Mouse (Mus musculus) forebrain, embryonic 14.5 days (tissue): ENCODE measurements around the gene Mta1. TPM values are rescaled to one million over a fixed set of nuclear protein-coding genes. Genes with fewer than 3 reads are reported as not detected.
A peak's percentile ranks its signal among the peaks of the same experiment; 100 is the strongest.

ENCODE experiments used
- ATAC-seq: fragments of 200-750 bp; cut with Nextera tagmentation; 2 replicates; pipeline ENCODE4 v1.8.0; 2017; ENCODE audit warnings: mild to moderate bottlenecking, moderate library complexity
- DNase-seq: peaks from one replicate; pipeline ENCODE4 v3.0.0-alpha.2; 2015; ENCODE audit warnings: low spot score
- H3K27ac ChIP-seq: fragments of 300-500 bp; sonication (generic); 2 replicates; pipeline ENCODE4 v1.5.1; 2014; ENCODE audit warnings: low read depth, mild to moderate bottlenecking, control low read depth, low read length, moderate library complexity
- H3K27me3 ChIP-seq: fragments of 300-500 bp; sonication (generic); replicated peaks from 2 replicates; pipeline ENCODE4 v1.6.1; 2014; ENCODE audit warnings: low read length, control low read depth, mixed read lengths; ENCODE audit not compliant: control insufficient read depth, insufficient read depth
- H3K36me3 ChIP-seq: fragments of 300-500 bp; sonication (generic); 2 replicates; pipeline ENCODE4 v1.6.1; 2014; ENCODE audit warnings: low read length, control low read depth; ENCODE audit not compliant: control insufficient read depth, insufficient read depth
- H3K4me1 ChIP-seq: fragments of 300-500 bp; sonication (generic); 2 replicates; pipeline ENCODE4 v1.6.1; 2014; ENCODE audit warnings: antibody characterized with exemption, low read length, control low read depth; ENCODE audit not compliant: control insufficient read depth, insufficient read depth
- H3K4me2 ChIP-seq: fragments of 300-500 bp; sonication (generic); 2 replicates; pipeline ENCODE4 v1.6.1; 2014; ENCODE audit warnings: mild to moderate bottlenecking, control low read depth, low read length
- H3K4me3 ChIP-seq: fragments of 300-500 bp; sonication (generic); 2 replicates; pipeline ENCODE4 v1.5.1; 2014; ENCODE audit warnings: low read depth, low read length, control low read depth
- H3K9ac ChIP-seq: fragments of 300-500 bp; sonication (generic); 2 replicates; pipeline ENCODE4 v1.6.1; 2014; ENCODE audit warnings: mild to moderate bottlenecking, low read length, control low read depth, moderate library complexity
- H3K9me3 ChIP-seq: fragments of 300-500 bp; sonication (generic); replicated peaks from 2 replicates; pipeline ENCODE4 v1.6.1; 2016; ENCODE audit warnings: low read length, control low read depth, mixed read lengths; ENCODE audit not compliant: control insufficient read depth
- WGBS: fragments of 180-500 bp; shearing (Covaris S2); extraction: QIAGEN DNeasy Blood & Tissue Kit; methylation state at CpG from one replicate; pipeline ENCODE4 v1.1.7; 2014; 5-methylcytosine and 5-hydroxymethylcytosine counted together
- polyA plus RNA-seq: library from polyadenylated mRNA; unstranded; fragments of >200 nt; fragmentation: Nextera tagmentation; extraction: Ambion mirVana; gene quantifications from 2 replicates; pipeline ENCODE4 v1.2.1, GENCODE M21; 2014

Gene Mta1
- polyA plus RNA-seq, 1 experiment from 2014 or later, result 18.7 TPM

- Histone ChIP-seq H3K4me1 (peaks cover 13% of the 10 kb centered on the region), H3K27me3 (no peaks in the 10 kb centered on the region), H3K27ac (no peak overlapping the region), H3K4me3 (no peak overlapping the region), H3K9ac (no peak overlapping the region), H3K4me2 (no peak overlapping the region), H3K9me3 (no peaks in the 10 kb centered on the region), H3K36me3 (peaks cover 81% of the 10 kb centered on the region)
- 93% methylated on average over 7 of the region's 7 CpGs for WGBS
- no peak for DNase-seq
- no peak for ATAC-seq
Measured at GRCm38 (mm10) chr12:113135401-113135800, 37.3 kb downstream of the Mta1 start.

DNA sequence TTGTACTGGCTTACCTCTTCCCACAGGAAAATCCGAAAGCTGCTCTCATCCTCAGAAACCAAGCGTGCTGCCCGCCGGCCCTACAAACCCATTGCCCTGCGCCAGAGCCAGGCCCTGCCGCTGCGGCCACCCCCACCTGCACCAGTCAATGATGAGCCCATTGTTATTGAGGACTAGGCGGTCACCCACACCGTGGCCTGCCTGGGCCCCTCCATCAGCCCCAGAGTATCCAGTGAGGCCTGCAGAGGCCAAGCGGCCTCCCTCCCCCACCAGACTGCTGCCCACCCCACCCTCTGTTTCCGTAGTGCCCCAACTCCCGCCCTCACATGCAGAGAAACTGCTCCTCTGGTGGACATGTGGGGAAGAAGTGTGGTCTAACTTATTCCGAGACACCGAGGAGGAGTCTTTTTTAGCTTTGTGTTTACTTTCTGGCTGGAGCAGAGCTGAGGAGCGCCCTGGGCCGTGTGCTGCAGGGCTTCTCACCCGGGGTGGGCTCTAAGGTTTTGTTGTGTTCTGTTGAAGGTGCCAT is 38.5 kb downstream of the Mta1 start:
- Histone ChIP-seq H3K4me1 (peaks cover 17% of the 10 kb centered on the region), H3K27ac (no peak overlapping the region; the same call in 1 of the 2 replicates), H3K4me2 (no peak overlapping the region), H3K9ac (no peak overlapping the region), H3K9me3 (no peaks in the 10 kb centered on the region), H3K27me3 (no peaks in the 10 kb centered on the region), H3K4me3 (no peak overlapping the region), H3K36me3 (peaks cover 70% of the 10 kb centered on the region)
- 78% methylated on average over 17 of the region's 17 CpGs for whole genome bisulfite sequencing
- no peak for DNase-seq
- no peak for ATAC-seq

- WGBS, result 89% methylated on average over 18 of the region's 18 CpGs
- Histone ChIP-seq H3K27me3 (no peaks in the 10 kb centered on the region), H3K9ac (no peak overlapping the region), H3K4me3 (no peak overlapping the region), H3K27ac (no peak overlapping the region), H3K36me3 (peaks cover 60% of the 10 kb centered on the region), H3K4me2 (no peak overlapping the region), H3K4me1 (peaks cover 27% of the 10 kb centered on the region), H3K9me3 (no peaks in the 10 kb centered on the region)
- DNase-seq (no peak), ATAC-seq (no peak)
Measured at GRCm38 (mm10) chr12:113137260-113138213, 39.5 kb downstream of the Mta1 start.

- no peak for DNase-seq
- Histone ChIP-seq H3K27ac (0 out of 2 replicates have a peak overlapping the region, but pooled peaks have one; percentile 92), H3K9ac (peak overlapping the region; percentile 21; the same call in 1 of the 2 replicates), H3K4me3 (no peak overlapping the region), H3K4me2 (no peak overlapping the region), H3K36me3 (peaks cover 52% of the 10 kb centered on the region), H3K9me3 (no peaks in the 10 kb centered on the region), H3K27me3 (no peaks in the 10 kb centered on the region), H3K4me1 (peaks cover 31% of the 10 kb centered on the region)
- WGBS, result 78% methylated on average over 6 of the region's 6 CpGs
- no peak for ATAC-seq
Measured at GRCm38 (mm10) chr12:113138291-113138690, 40.2 kb downstream of the Mta1 start.

DNA sequence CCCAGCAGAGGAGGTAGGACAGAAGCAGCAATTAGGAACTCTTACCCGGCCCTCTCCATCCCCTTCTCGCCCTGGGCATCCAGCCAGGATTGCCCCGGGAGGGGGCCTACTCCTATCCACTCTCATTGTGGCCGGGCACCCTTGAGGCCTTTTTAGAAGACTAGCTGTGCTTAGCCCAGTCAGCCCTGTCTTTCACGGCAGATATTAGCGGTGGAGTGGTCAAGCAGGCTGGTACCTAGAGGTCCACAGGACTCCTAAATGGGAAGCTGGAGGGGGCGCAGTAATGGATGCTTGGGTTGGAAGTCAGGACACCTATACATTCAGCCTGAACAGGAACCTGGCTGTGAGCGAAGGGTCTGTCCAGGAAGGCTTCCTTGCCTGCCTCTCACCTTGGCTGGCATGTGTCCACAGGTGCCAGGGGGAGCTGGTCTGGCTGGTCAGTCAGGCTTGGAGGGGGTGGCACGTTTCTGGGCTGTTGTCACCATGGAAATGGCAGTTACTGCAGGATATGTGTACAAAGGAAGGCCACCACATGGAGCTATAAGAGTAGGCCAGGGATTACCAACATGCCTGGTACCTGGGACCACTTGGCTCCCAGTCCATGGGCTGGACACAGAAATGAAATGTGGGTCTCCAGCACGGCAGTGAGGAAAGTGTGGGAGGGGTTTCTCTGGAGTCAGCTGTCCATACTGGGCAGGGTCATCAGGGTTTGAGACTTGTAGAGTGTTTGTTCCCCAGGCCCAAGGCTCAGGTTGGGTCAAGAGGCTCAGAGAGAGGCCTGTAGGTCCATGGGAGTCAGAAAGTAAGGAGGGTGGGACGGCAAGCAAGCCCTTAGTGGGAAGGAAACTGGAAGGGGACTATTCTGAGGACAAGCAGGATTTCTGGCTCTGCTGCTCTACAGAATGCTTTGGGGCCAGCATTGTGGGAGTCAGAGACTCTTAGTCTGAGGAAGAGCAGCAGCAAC is 41.1 kb downstream of the Mta1 start:
- peaks cover 52% of the 10 kb centered on the region for H3K36me3 ChIP-seq
- 19% methylated on average over 11 of the region's 11 CpGs for WGBS
- DNase-seq, result peak; percentile 48

DNA sequence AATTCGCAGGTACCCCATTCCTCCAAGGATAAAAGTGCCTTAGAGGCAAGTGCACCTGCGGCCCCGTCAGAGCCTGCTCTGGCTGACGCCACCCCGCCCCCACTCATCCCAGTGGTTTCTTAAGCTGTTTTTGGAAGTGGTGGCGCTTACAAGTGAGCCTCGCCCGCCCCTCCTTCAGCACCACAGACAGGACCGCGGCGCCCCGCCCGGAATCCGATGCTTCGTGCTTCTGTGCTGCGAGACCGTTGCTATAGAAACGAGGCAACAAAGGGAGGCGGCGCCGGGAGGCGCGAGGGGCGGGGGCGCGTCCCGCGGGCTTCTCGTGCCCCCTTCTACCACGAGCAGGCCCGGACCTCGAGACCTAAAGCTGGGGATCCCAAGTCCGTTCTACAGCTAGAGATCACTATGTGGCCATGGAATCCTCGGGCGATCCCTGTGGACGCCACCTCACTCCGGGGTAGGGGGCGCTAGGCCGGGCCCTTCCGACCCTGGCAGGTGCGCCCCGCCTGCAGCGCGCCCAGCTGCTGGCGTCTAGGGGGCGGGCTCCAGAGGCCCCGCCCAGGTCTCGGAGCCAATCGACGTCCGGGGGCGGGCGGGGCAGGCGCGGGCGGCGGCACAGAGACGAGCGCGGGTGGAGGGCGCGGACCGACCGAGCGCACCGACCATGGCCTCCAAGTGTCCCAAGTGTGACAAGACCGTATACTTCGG is 42.0 kb downstream of the Mta1 start, which contains the start of gene Crip2:
Gene Crip2, plus strand, starts transcription at position 329 of the 708 bp plus-strand sequence.
- Histone ChIP-seq H3K4me3 (peak within 1 kb of the TSS; percentile 60), H3K9ac (peak within 1 kb of the TSS; percentile 78), H3K4me2 (peak within 1 kb of the TSS; percentile 79), H3K9me3 (no peaks in the 10 kb centered on the region), H3K36me3 (peaks cover 52% of the 10 kb centered on the region), H3K27me3 (no peaks in the 10 kb centered on the region), H3K4me1 (peaks cover 31% of the 10 kb centered on the region), H3K27ac (peak within 1 kb of the TSS; percentile 92)
- ATAC-seq (peak; percentile 90), DNase-seq (peak; percentile 97)
- WGBS, result under 1% methylated on average over 54 of the region's 68 CpGs

More for the DNA sequence above, 41.1 kb downstream of the Mta1 start:
- Histone ChIP-seq H3K9ac (peak overlapping the region; percentile 78), H3K27me3 (no peaks in the 10 kb centered on the region), H3K4me3 (peak overlapping the region; percentile 60), H3K4me2 (peak overlapping the region; percentile 79), H3K9me3 (no peaks in the 10 kb centered on the region), H3K27ac (peak overlapping the region; percentile 92), H3K4me1 (peaks cover 31% of the 10 kb centered on the region)
- peak; percentile 1 for ATAC-seq

GRCm38 (mm10) chr12:113140616-113141411 is 42.7 kb downstream of the Mta1 start:
- ATAC-seq (no peak), DNase-seq (peak; percentile 27)
- Histone ChIP-seq H3K4me3 (peak overlapping the region; percentile 60), H3K27me3 (no peaks in the 10 kb centered on the region), H3K36me3 (peaks cover 52% of the 10 kb centered on the region), H3K4me2 (peak overlapping the region; percentile 79), H3K27ac (peak overlapping the region; percentile 92), H3K9ac (peak overlapping the region; percentile 78), H3K9me3 (no peaks in the 10 kb centered on the region), H3K4me1 (peaks cover 31% of the 10 kb centered on the region)
- 1% methylated on average over 49 of the region's 49 CpGs for WGBS
